Mouse (Mus musculus) left cerebral cortex, adult 8-10 months (tissue): ENCODE measurements around the gene Dnaaf1. TPM values are rescaled to one million over a fixed set of nuclear protein-coding genes. Genes with fewer than 3 reads are reported as not detected.

Experiments used
- DNase-seq, 2 experiments: peaks; one replicate each; pipeline ENCODE4 v3.0.0; 2022; ENCODE audit warnings: low spot score in 2 of 2
- total RNA-seq, 4 experiments: library from RNA; stranded (reverse); gene quantifications; 2 replicates each; pipeline ENCODE4 v1.2.4; 2022

Gene Dnaaf1
- total RNA-seq, 4 experiments from 2014 or later: 0.33 to 0.59 (median 0.44) TPM; not detected in 1

DNA sequence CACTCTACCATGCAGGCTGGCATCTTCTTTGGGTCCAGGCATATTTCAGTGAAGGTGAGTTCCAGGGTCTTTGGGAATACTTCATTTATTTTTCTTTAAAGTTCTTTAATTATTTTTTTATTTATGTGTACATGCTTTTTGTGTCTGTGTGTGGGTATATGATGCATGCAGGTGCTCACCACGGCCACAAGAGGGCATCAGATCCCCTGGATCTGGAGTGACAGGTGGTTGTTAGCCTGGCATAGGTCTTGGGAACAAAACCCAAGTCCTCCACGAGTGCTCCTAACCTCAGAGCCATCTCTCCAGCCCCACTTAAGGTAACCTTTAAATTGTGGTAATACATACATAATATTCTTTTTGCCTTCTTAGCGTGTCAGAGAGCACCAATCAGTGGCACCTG is 71.2 kb downstream of the Dnaaf1 start:
- no peak for DNase-seq

DNA sequence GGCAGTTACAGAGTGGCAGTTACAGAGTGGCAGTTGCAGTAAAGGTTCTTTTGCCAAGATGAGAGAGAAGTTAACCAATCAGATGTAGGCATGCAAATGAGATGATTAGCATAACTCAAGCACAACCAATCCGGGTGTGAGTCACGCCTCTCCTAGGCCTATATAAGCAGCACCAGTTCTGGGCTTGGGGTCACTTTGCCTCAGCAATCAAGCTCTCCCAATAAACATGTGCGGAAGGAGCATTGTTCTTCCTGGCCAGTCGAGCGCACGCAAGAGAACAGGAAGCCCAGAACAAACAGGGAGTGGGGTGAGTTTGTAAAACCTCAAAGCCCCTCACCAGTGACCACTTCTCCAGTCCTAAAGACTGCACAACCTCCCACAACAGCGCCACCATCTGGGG is 71.8 kb downstream of the Dnaaf1 start:
- DNase-seq: no peak

Other genes starting within 250 kb of the Dnaaf1 start
- gene Hsbp1, start 230.7 kb upstream of the Dnaaf1 start, total RNA-seq: 100 to 1,000 TPM; 313 to 317 (median 316) TPM
- gene Mlycd, start 180.4 kb upstream of the Dnaaf1 start, total RNA-seq: 10 to 100 TPM; 29.0 to 31.0 (median 30.1) TPM
- gene Osgin1, start 141.1 kb upstream of the Dnaaf1 start, total RNA-seq: 1 to 10 TPM in 1 of 4 experiments, under 1 TPM in 3; 0.39 to 1.5 (median 0.74) TPM
- gene Necab2, start 128.5 kb upstream of the Dnaaf1 start, total RNA-seq: 10 to 100 TPM; 91.8 to 100.0 (median 96.7) TPM
- under 1 TPM; 0.46 to 0.99 (median 0.71) TPM for gene Slc38a8, start 73.5 kb upstream of the Dnaaf1 start, total RNA-seq
- 10 to 100 TPM; 73.0 to 83.3 (median 78.8) TPM for gene Mbtps1, start 16.5 kb upstream of the Dnaaf1 start, total RNA-seq
- 10 to 100 TPM; 51.4 to 63.6 (median 55.2) TPM for gene Hsdl1, start 52 bp upstream of the Dnaaf1 start, total RNA-seq
- 10 to 100 TPM in 1 of 4 experiments, 1 to 10 TPM in 3; 8.6 to 10.2 (median 9.7) TPM for gene Taf1c, start 30.0 kb downstream of the Dnaaf1 start, total RNA-seq
- 1 to 10 TPM in 3 of 4 experiments, under 1 TPM in 1; 0.50 to 1.2 (median 1.2) TPM for gene Adad2, start 37.5 kb downstream of the Dnaaf1 start, total RNA-seq
- gene Kcng4, start 60.4 kb downstream of the Dnaaf1 start, total RNA-seq: 1 to 10 TPM; 2.5 to 3.3 (median 2.7) TPM
- 1 to 10 TPM; 6.0 to 8.4 (median 7.4) TPM for gene Wfdc1, start 91.1 kb downstream of the Dnaaf1 start, total RNA-seq
- 1 to 10 TPM; 1.5 to 2.0 (median 1.8) TPM for gene Atp2c2, start 124.8 kb downstream of the Dnaaf1 start, total RNA-seq
- 10 to 100 TPM; 12.8 to 14.2 (median 13.6) TPM for gene Tldc1, start 203.2 kb downstream of the Dnaaf1 start, total RNA-seq